Mouse (Mus musculus) liver, embryonic 14.5 days (tissue): ENCODE data around the gene Fzd10. TPM values are rescaled to one million over a fixed set of nuclear protein-coding genes. Genes with fewer than 3 reads are reported as not detected.

Source experiments
- ATAC-seq: fragments of 200-750 bp; cut with Nextera tagmentation; 2 replicates; pipeline ENCODE4 v1.8.0; 2017; ENCODE audit warnings: moderate number of reproducible peaks, mild to moderate bottlenecking, moderate library complexity; ENCODE audit not compliant: insufficient read depth
- DNase-seq, 3 experiments: peaks; one replicate each; pipeline ENCODE4 v3.0.0-alpha.2; 2012 to 2013; ENCODE audit warnings: low read depth in 3 of 3, low spot score in 3 of 3
- H3K27ac ChIP-seq: fragments of 300-500 bp; sonication (generic); 2 replicates; pipeline ENCODE4 v1.5.1; 2014; ENCODE audit warnings: moderate library complexity, mild to moderate bottlenecking, control low read depth, inconsistent platforms
- H3K27me3 ChIP-seq: fragments of 300-500 bp; sonication (generic); 2 replicates; pipeline ENCODE4 v1.6.1; 2014; ENCODE audit warnings: mild to moderate bottlenecking, low read length, moderate library complexity; ENCODE audit not compliant: control insufficient read depth, insufficient read depth
- H3K36me3 ChIP-seq: fragments of 300-500 bp; sonication (generic); replicated peaks from 2 replicates; pipeline ENCODE4 v1.6.1; 2014; ENCODE audit warnings: low read depth; ENCODE audit not compliant: control insufficient read depth, insufficient read depth
- H3K4me1 ChIP-seq, 2 experiments: fragments of 200-500 bp in 1 of 2; fragments of 300-500 bp in 1 of 2; sonication (generic) in 1 of 2; replicated peaks; 2 replicates each; pipeline ENCODE4 v1.6.1; 2012 to 2014; ENCODE audit warnings: antibody characterized with exemption in 1 of 2, inconsistent platforms in 1 of 2, low read length in 1 of 2; ENCODE audit not compliant: control insufficient read depth in 2 of 2, insufficient read depth in 2 of 2
- H3K4me2 ChIP-seq: fragments of 300-500 bp; sonication (generic); 2 replicates; pipeline ENCODE4 v1.6.1; 2014; ENCODE audit warnings: low read depth, mild to moderate bottlenecking, control low read depth, moderate library complexity
- H3K4me3 ChIP-seq, 2 experiments: fragments of 200-500 bp in 1 of 2; fragments of 300-500 bp in 1 of 2; sonication (generic) in 1 of 2; 2 replicates each; pipeline ENCODE4 v1.5.1; 2012 to 2014; ENCODE audit warnings: low read depth in 2 of 2, low read length in 2 of 2, mild to moderate bottlenecking in 2 of 2, control low read depth in 1 of 2, inconsistent platforms in 1 of 2, moderate library complexity in 1 of 2; ENCODE audit not compliant: insufficient read depth in 1 of 2
- H3K9ac ChIP-seq: fragments of 300-500 bp; sonication (generic); replicated peaks from 2 replicates; pipeline ENCODE4 v1.6.1; 2014; ENCODE audit warnings: mild to moderate bottlenecking, control low read depth, moderate library complexity
- H3K9me3 ChIP-seq: fragments of 300-500 bp; sonication (generic); 2 replicates; pipeline ENCODE4 v1.6.1; 2016; ENCODE audit warnings: low read length, mixed read lengths; ENCODE audit not compliant: control insufficient read depth
- CTCF ChIP-seq: IDR thresholded peaks from 2 replicates; pipeline ENCODE4 v1.5.1; 2016; ENCODE audit warnings: antibody characterized with exemption, low read depth, control low read depth
- EP300 ChIP-seq: IDR thresholded peaks from 2 replicates; pipeline ENCODE4 v1.6.1; 2016; ENCODE audit warnings: antibody characterized with exemption, low read depth
- WGBS: fragments of 180-500 bp; shearing (Covaris S2); extraction: QIAGEN DNeasy Blood & Tissue Kit; methylation state at CpG from one replicate; pipeline ENCODE4 v1.1.7; 2014; ENCODE audit not compliant: insufficient replicate concordance; 5-methylcytosine and 5-hydroxymethylcytosine counted together
- polyA plus RNA-seq, 2 experiments: library from polyadenylated mRNA; depleted of rRNA in 1 of 2; stranded (reverse) in 1 of 2; unstranded in 1 of 2; fragments of >200 nt; fragmentation: Nextera tagmentation in 1 of 2; extraction: Ambion mirVana in 1 of 2; gene quantifications; 2 replicates each; pipeline versions ENCODE4 v1.2.1 to v1.2.3; 2012 to 2014

Gene Fzd10
- polyA plus RNA-seq, 2 experiments = 0.02 TPM; not detected in 1

- H3K4me2 ChIP-seq = no peak overlapping the region
- H3K27ac ChIP-seq = no peak overlapping the region
- TF ChIP-seq CTCF (no peak), EP300 (no peak)
- H3K4me3 ChIP-seq = no peak overlapping the region
- no peak overlapping the region for H3K9ac ChIP-seq
- H3K9me3 ChIP-seq = no peaks in the 10 kb centered on the region
- no peaks in the 10 kb centered on the region for H3K4me1 ChIP-seq
- no peaks in the 10 kb centered on the region for H3K27me3 ChIP-seq
- no peaks in the 10 kb centered on the region for H3K36me3 ChIP-seq
- ATAC-seq = no peak
- no peak for DNase-seq
- 49% methylated on average over 8 of the region's 8 CpGs for WGBS
These were observed 19.3 kb downstream of the Fzd10 start for GRCm38 (mm10) chr5:128619987-128620386.

- Histone ChIP-seq H3K27me3 (no peaks in the 10 kb centered on the region), H3K4me3 (no peak overlapping the region), H3K9me3 (no peaks in the 10 kb centered on the region), H3K27ac (no peak overlapping the region), H3K36me3 (no peaks in the 10 kb centered on the region), H3K9ac (no peak overlapping the region), H3K4me2 (no peak overlapping the region), H3K4me1 (no peaks in the 10 kb centered on the region)
- WGBS = 24% methylated on average over 9 of the region's 9 CpGs
- DNase-seq = no peak
- no peak for ATAC-seq
- no peak for TF ChIP-seq CTCF
- no peak for TF ChIP-seq EP300
These were observed 19.8 kb downstream of the Fzd10 start for GRCm38 (mm10) chr5:128620408-128620807.

GRCm38 (mm10) chr5:128627763-128628162 is 27.1 kb downstream of the Fzd10 start:
- Histone ChIP-seq H3K9me3 (no peaks in the 10 kb centered on the region), H3K4me1 (no peaks in the 10 kb centered on the region), H3K27me3 (no peaks in the 10 kb centered on the region), H3K4me2 (no peak overlapping the region), H3K9ac (no peak overlapping the region), H3K27ac (no peak overlapping the region), H3K4me3 (no peak overlapping the region), H3K36me3 (no peaks in the 10 kb centered on the region)
- 60% methylated on average over 5 of the region's 5 CpGs for WGBS
- TF ChIP-seq CTCF = no peak
- no peak for TF ChIP-seq EP300
- ATAC-seq (no peak), DNase-seq (no peak)

- no peaks in the 10 kb centered on the region for H3K36me3 ChIP-seq
- H3K27me3 ChIP-seq = no peaks in the 10 kb centered on the region
- H3K9ac ChIP-seq = no peak overlapping the region
- H3K27ac ChIP-seq = no peak overlapping the region
- 74% methylated on average over 9 of the region's 9 CpGs for WGBS
- H3K4me1 ChIP-seq = no peaks in the 10 kb centered on the region
- TF ChIP-seq EP300 = no peak
- TF ChIP-seq CTCF = no peak
- ATAC-seq = no peak
- H3K9me3 ChIP-seq = no peaks in the 10 kb centered on the region
- DNase-seq = no peak
- H3K4me2 ChIP-seq = no peak overlapping the region
- H3K4me3 ChIP-seq = no peak overlapping the region
These were observed 36.0 kb downstream of the Fzd10 start for GRCm38 (mm10) chr5:128636648-128637047.

GRCm38 (mm10) chr5:128637071-128638015 is 36.7 kb downstream of the Fzd10 start:
- Histone ChIP-seq H3K9me3 (no peaks in the 10 kb centered on the region), H3K4me2 (no peak overlapping the region), H3K4me1 (no peaks in the 10 kb centered on the region), H3K27ac (no peak overlapping the region), H3K9ac (no peak overlapping the region), H3K4me3 (no peak overlapping the region), H3K27me3 (no peaks in the 10 kb centered on the region), H3K36me3 (no peaks in the 10 kb centered on the region)
- DNase-seq = no peak
- 72% methylated on average over 22 of the region's 26 CpGs for WGBS
- ATAC-seq = no peak
- TF ChIP-seq EP300 (no peak), CTCF (peak; percentile 23; the same call in 1 of the 2 replicates)
